Mouse (Mus musculus): ENCODE results near the gene Fam25c. TPM values are rescaled to one million over a fixed set of nuclear protein-coding genes. Genes with fewer than 3 reads are reported as not detected.
"Not testable (repeated sequence)": the region's sequence is repeated elsewhere in the genome, so short reads cannot be mapped to it uniquely, and the experiment has no call there.

Fam25c gene
- polyA plus RNA-seq, 1 experiment from 2014 or later, result not detected

GRCm38 (mm10) chr14:34377121-34377520 lies 21.9 kb upstream of the Fam25c start:
- Histone ChIP-seq H3K27ac (ENCODE audit: poor library complexity, severe bottlenecking) (peak overlapping the region; percentile 37), H3K4me3 (peak overlapping the region; percentile 46), H3K9ac (peak overlapping the region; percentile 59; the same call in 1 of the 2 replicates), H3K36me3 (no peaks in the 10 kb centered on the region), H3K27me3 (replicated peaks) (no peaks in the 10 kb centered on the region), H3K4me2 (peak overlapping the region; percentile 56), H3K4me1 (replicated peaks) (peaks cover 30% of the 10 kb centered on the region), H3K9me3 (replicated peaks) (no peaks in the 10 kb centered on the region)
- 67% methylated on average over 4 of the region's 4 CpGs for WGBS
- ATAC-seq (ENCODE audit: insufficient number of reproducible peaks, low FRiP score), result no peak

- Histone ChIP-seq H3K4me2 (peak overlapping the region; percentile 56), H3K27me3 (replicated peaks) (no peaks in the 10 kb centered on the region), H3K36me3 (no peaks in the 10 kb centered on the region), H3K27ac (ENCODE audit: poor library complexity, severe bottlenecking) (peak overlapping the region; percentile 32; the same call in 1 of the 2 replicates), H3K4me3 (peak overlapping the region; percentile 46), H3K9ac (peak overlapping the region; percentile 59), H3K4me1 (replicated peaks) (peaks cover 30% of the 10 kb centered on the region), H3K9me3 (replicated peaks) (no peaks in the 10 kb centered on the region)
- ATAC-seq (ENCODE audit: insufficient number of reproducible peaks, low FRiP score), result no peak
- WGBS, result 74% methylated on average over 5 of the region's 5 CpGs
Observed at GRCm38 (mm10) chr14:34375941-34376340, 20.7 kb upstream of the Fam25c start.

- WGBS, result 58% methylated on average over 13 of the region's 13 CpGs
- Histone ChIP-seq H3K27ac (ENCODE audit: poor library complexity, severe bottlenecking) (peak within 1 kb of the TSS; percentile 37), H3K4me3 (peak within 1 kb of the TSS; percentile 46), H3K4me2 (peak within 1 kb of the TSS; percentile 56), H3K4me1 (replicated peaks) (peaks cover 30% of the 10 kb centered on the region), H3K27me3 (replicated peaks) (no peaks in the 10 kb centered on the region), H3K9ac (peak within 1 kb of the TSS; percentile 59), H3K9me3 (replicated peaks) (no peaks in the 10 kb centered on the region), H3K36me3 (no peaks in the 10 kb centered on the region)
- no peak for ATAC-seq (ENCODE audit: insufficient number of reproducible peaks, low FRiP score)
Observed at GRCm38 (mm10) chr14:34375415-34375904, 20.2 kb upstream of the Fam25c start, which contains the start of gene Mmrn2. TSS of gene Mmrn2 (plus strand) at chr14:34375465.

- Histone ChIP-seq H3K9ac (peak within 1 kb of the TSS; percentile 59), H3K27ac (ENCODE audit: poor library complexity, severe bottlenecking) (peak within 1 kb of the TSS; percentile 32; the same call in 1 of the 2 replicates), H3K9me3 (replicated peaks) (no peaks in the 10 kb centered on the region), H3K4me1 (replicated peaks) (peaks cover 30% of the 10 kb centered on the region), H3K36me3 (no peaks in the 10 kb centered on the region), H3K4me3 (peak within 1 kb of the TSS; percentile 46), H3K4me2 (peak within 1 kb of the TSS; percentile 56), H3K27me3 (replicated peaks) (no peaks in the 10 kb centered on the region)
- 49% methylated on average over 10 of the region's 10 CpGs for WGBS
- ATAC-seq (ENCODE audit: insufficient number of reproducible peaks, low FRiP score), result no peak
Observed at GRCm38 (mm10) chr14:34374577-34374976, 19.3 kb upstream of the Fam25c start, which contains the start of gene Sncg. TSS of gene Sncg (minus strand) at chr14:34374789.

- Histone ChIP-seq H3K27me3 (replicated peaks) (no peaks in the 10 kb centered on the region), H3K9ac (no peak overlapping the region), H3K4me3 (no peak overlapping the region), H3K4me2 (no peak overlapping the region), H3K9me3 (replicated peaks) (no peaks in the 10 kb centered on the region), H3K4me1 (replicated peaks) (peaks cover 23% of the 10 kb centered on the region), H3K27ac (ENCODE audit: poor library complexity, severe bottlenecking) (no peak overlapping the region), H3K36me3 (no peaks in the 10 kb centered on the region)
- 65% methylated on average over 6 of the region's 6 CpGs for WGBS
- no peak for ATAC-seq (ENCODE audit: insufficient number of reproducible peaks, low FRiP score)
Observed at GRCm38 (mm10) chr14:34373581-34373980, 18.3 kb upstream of the Fam25c start.

GRCm38 (mm10) chr14:34372646-34373045 lies 17.4 kb upstream of the Fam25c start:
- H3K36me3 ChIP-seq, result no peaks in the 10 kb centered on the region
- H3K4me3 ChIP-seq, result no peak overlapping the region
- H3K9me3 ChIP-seq (replicated peaks), result no peaks in the 10 kb centered on the region
- H3K27ac ChIP-seq (ENCODE audit: poor library complexity, severe bottlenecking), result no peak overlapping the region
- peaks cover 15% of the 10 kb centered on the region for H3K4me1 ChIP-seq (replicated peaks)
- H3K4me2 ChIP-seq, result no peak overlapping the region
- no peaks in the 10 kb centered on the region for H3K27me3 ChIP-seq (replicated peaks)
- no peak overlapping the region for H3K9ac ChIP-seq
- 79% methylated on average over 6 of the region's 6 CpGs for WGBS
- peak; percentile 23; the same call in 1 of the 2 replicates for ATAC-seq (ENCODE audit: insufficient number of reproducible peaks, low FRiP score)

GRCm38 (mm10) chr14:34371763-34372162 lies 16.5 kb upstream of the Fam25c start:
- H3K4me1 ChIP-seq (replicated peaks), result peaks cover 15% of the 10 kb centered on the region
- no peak overlapping the region for H3K9ac ChIP-seq
- no peaks in the 10 kb centered on the region for H3K36me3 ChIP-seq
- H3K4me2 ChIP-seq, result no peak overlapping the region
- H3K9me3 ChIP-seq (replicated peaks), result no peaks in the 10 kb centered on the region
- ATAC-seq (ENCODE audit: insufficient number of reproducible peaks, low FRiP score), result no peak
- no peaks in the 10 kb centered on the region for H3K27me3 ChIP-seq (replicated peaks)
- H3K4me3 ChIP-seq, result no peak overlapping the region
- WGBS, result 75% methylated on average over 2 of the region's 2 CpGs
- no peak overlapping the region for H3K27ac ChIP-seq (ENCODE audit: poor library complexity, severe bottlenecking)

- no peak overlapping the region for H3K27ac ChIP-seq (ENCODE audit: poor library complexity, severe bottlenecking)
- no peak overlapping the region for H3K4me2 ChIP-seq
- WGBS, result 84% methylated on average over 3 of the region's 3 CpGs
Observed at GRCm38 (mm10) chr14:34370921-34371320, 15.7 kb upstream of the Fam25c start.

GRCm38 (mm10) chr14:34370203-34370602 lies 15.0 kb upstream of the Fam25c start:
- ATAC-seq (ENCODE audit: insufficient number of reproducible peaks, low FRiP score), result no peak

More at GRCm38 (mm10) chr14:34370921-34371320, 15.7 kb upstream of the Fam25c start:
- H3K9me3 ChIP-seq (replicated peaks), result no peaks in the 10 kb centered on the region
- H3K36me3 ChIP-seq, result no peaks in the 10 kb centered on the region
- H3K4me3 ChIP-seq, result no peak overlapping the region
- peaks cover 15% of the 10 kb centered on the region for H3K4me1 ChIP-seq (replicated peaks)
- no peak for ATAC-seq (ENCODE audit: insufficient number of reproducible peaks, low FRiP score)
- H3K27me3 ChIP-seq (replicated peaks), result no peaks in the 10 kb centered on the region
- H3K9ac ChIP-seq, result no peak overlapping the region

GRCm38 (mm10) chr14:34365147-34365507 lies 9.9 kb upstream of the Fam25c start:
- H3K4me2 ChIP-seq, result no peak overlapping the region
- WGBS, result 80% methylated on average over 2 of the region's 2 CpGs
- no peak for ATAC-seq (ENCODE audit: insufficient number of reproducible peaks, low FRiP score)
- H3K9ac ChIP-seq, result no peak overlapping the region
- no peaks in the 10 kb centered on the region; the same call in 1 of the 2 replicates for H3K27me3 ChIP-seq (replicated peaks)
- H3K4me1 ChIP-seq (replicated peaks), result 0 out of 2 replicates have a peak, but pooled peaks cover 6% of the 10 kb centered on the region
- no peak overlapping the region for H3K4me3 ChIP-seq
- peaks cover 6% of the 10 kb centered on the region; the same call in 1 of the 2 replicates for H3K9me3 ChIP-seq (replicated peaks)
- no peak overlapping the region for H3K27ac ChIP-seq (ENCODE audit: poor library complexity, severe bottlenecking)
- H3K36me3 ChIP-seq, result no peaks in the 10 kb centered on the region

More at GRCm38 (mm10) chr14:34370203-34370602, 15.0 kb upstream of the Fam25c start:
- peaks cover 4% of the 10 kb centered on the region; the same call in 1 of the 2 replicates for H3K9me3 ChIP-seq (replicated peaks)
- no peak overlapping the region for H3K4me3 ChIP-seq
- no peaks in the 10 kb centered on the region for H3K36me3 ChIP-seq
- WGBS, result 55% methylated on average over 3 of the region's 3 CpGs
- H3K4me1 ChIP-seq (replicated peaks), result peaks cover 15% of the 10 kb centered on the region
- H3K27me3 ChIP-seq (replicated peaks), result no peaks in the 10 kb centered on the region
- H3K27ac ChIP-seq (ENCODE audit: poor library complexity, severe bottlenecking), result no peak overlapping the region
- no peak overlapping the region for H3K9ac ChIP-seq
- no peak overlapping the region for H3K4me2 ChIP-seq

- H3K9me3 ChIP-seq (replicated peaks); H3K36me3 ChIP-seq; H3K27me3 ChIP-seq (replicated peaks); H3K4me1 ChIP-seq (replicated peaks); H3K27ac ChIP-seq (ENCODE audit: poor library complexity, severe bottlenecking); ATAC-seq (ENCODE audit: insufficient number of reproducible peaks, low FRiP score): not testable (repeated sequence)
- H3K9ac ChIP-seq, result peak overlapping the region; percentile 71; the same call in 1 of the 2 replicates
- WGBS, result 79% methylated on average over 15 of the region's 15 CpGs
- peak overlapping the region; percentile 95 for H3K4me2 ChIP-seq
- peak overlapping the region; percentile 50 for H3K4me3 ChIP-seq
Observed at GRCm38 (mm10) chr14:34364254-34365146, 9.3 kb upstream of the Fam25c start.

Measured in heart, embryonic 12.5 days (tissue).